In the genomic region with DNA sequence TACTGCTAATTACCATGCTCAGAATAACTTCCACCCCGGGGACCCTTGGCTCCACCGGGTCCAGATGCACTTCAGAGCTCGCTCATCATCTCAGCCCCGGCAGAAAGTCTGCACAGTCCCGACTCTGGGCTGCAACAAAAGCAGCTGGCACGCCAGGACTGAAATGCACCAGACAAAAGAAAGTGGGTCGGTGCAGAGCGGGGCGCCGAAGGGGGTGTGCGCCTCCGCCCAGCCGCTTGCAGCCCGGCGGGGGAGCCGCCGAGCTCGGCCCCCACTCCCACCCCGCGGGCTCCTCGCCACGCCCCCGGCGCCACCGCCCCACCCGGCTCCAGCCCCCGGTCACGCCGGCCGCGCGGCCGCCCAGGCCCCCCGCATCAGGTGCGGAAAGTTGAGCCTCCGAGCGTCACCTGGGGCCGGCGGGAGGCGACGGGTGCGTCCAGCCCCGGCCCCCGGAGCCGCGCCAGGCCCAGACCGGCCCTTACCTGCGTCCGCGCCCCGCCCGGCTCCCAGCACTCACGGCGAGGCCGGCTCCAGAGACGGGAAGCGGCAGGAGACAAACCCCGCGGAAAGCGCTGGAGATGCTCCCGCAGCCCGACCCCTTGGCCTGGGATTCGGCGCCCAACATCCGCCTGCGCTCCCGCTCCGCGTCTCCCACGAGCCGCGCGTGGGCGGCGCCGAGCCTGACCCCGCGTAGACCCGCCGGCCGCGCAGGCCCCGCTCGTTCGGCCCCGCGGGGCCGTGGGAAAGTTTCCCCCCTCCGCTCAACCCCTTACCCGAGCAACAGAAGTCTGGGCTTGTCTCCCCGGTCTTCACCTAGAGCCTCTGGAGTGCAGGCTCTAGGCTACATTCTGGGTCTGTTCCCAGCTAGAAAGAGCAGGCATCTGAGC, we compare ENCODE assay signal across 8 mouse cellular contexts. TPM values are rescaled to one million over a fixed set of nuclear protein-coding genes. Genes with fewer than 3 reads are reported as not detected.
DNase-seq lines count a peak whose midpoint lies in the region; ATAC-seq and TF ChIP-seq lines count a peak whose summit lies in the region.

No protein-coding gene starts in this region.

- H3K9ac ChIP-seq in embryonic facial prominence, embryonic 14.5 days (ENCODE audit: low read depth, low read length), result peak overlapping the region; percentile 91
- peak overlapping the region; percentile 73 for H3K9ac ChIP-seq in heart, postnatal 0 days (replicated peaks; ENCODE audit: low read depth, low read length)
- H3K9ac ChIP-seq in liver, embryonic 14.5 days (replicated peaks), result no peak overlapping the region
- peak overlapping the region; percentile 91 for H3K9ac ChIP-seq in neural tube, embryonic 11.5 days (ENCODE audit: low read length)

- WGBS in embryonic facial prominence, embryonic 14.5 days, result under 1% methylated on average over 31 of the region's 91 CpGs
- WGBS in heart, postnatal 0 days, result under 1% methylated on average over 65 of the region's 91 CpGs
- WGBS in liver, embryonic 14.5 days (ENCODE audit: insufficient replicate concordance), result under 1% methylated on average over 89 of the region's 91 CpGs
- under 1% methylated on average over 59 of the region's 91 CpGs for WGBS in neural tube, embryonic 11.5 days

- DNase-seq in spleen, postnatal 10 days (ENCODE audit: low spot score in 2 of 2), result peak; percentile 4 to 28
- no peak for DNase-seq in spleen, postnatal 36 days (ENCODE audit: low spot score in 2 of 2)
- peak; percentile 74 for DNase-seq in embryonic facial prominence, embryonic 14.5 days (ENCODE audit: low spot score)
- no peak for DNase-seq in heart, postnatal 0 days (ENCODE audit: low spot score)
- DNase-seq in kidney, postnatal 25 days, result peak; percentile 43 to 65
- no peak for DNase-seq in liver, embryonic 14.5 days (ENCODE audit: low read depth in 3 of 3, low spot score in 3 of 3)
- peak; percentile 65 for DNase-seq in neural tube, embryonic 11.5 days (ENCODE audit: low spot score)
- DNase-seq in thymus, postnatal 10 days (ENCODE audit: low spot score in 2 of 2), result peak; percentile 3 to 29

- peak overlapping the region; percentile 79 for H3K4me3 ChIP-seq in embryonic facial prominence, embryonic 14.5 days (ENCODE audit: low read depth, low read length)
- H3K4me3 ChIP-seq in heart, postnatal 0 days (ENCODE audit: low read depth, low read length), result peak overlapping the region; percentile 91
- H3K4me3 ChIP-seq in liver, embryonic 14.5 days (ENCODE audit: insufficient read depth in 1 of 2, low read depth in 2 of 2, low read length in 2 of 2), result peak overlapping the region; percentile 33 to 60
- peak overlapping the region; percentile 85 for H3K4me3 ChIP-seq in neural tube, embryonic 11.5 days (ENCODE audit: low read depth, low read length)

- H3K4me2 ChIP-seq in embryonic facial prominence, embryonic 14.5 days (ENCODE audit: low read depth, low read length), result peak overlapping the region; percentile 87
- peak overlapping the region; percentile 100 for H3K4me2 ChIP-seq in heart, postnatal 0 days (ENCODE audit: low read depth, low read length)
- H3K4me2 ChIP-seq in liver, embryonic 14.5 days (ENCODE audit: low read depth), result peak overlapping the region; percentile 67
- peak overlapping the region; percentile 83 for H3K4me2 ChIP-seq in neural tube, embryonic 11.5 days (ENCODE audit: low read depth)

- H3K27me3 ChIP-seq in embryonic facial prominence, embryonic 14.5 days (replicated peaks; ENCODE audit: control insufficient read depth, insufficient read depth, low read length), result no peaks in the 10 kb centered on the region; the same call in 1 of the 2 replicates
- peaks cover 9% of the 10 kb centered on the region; the same call in 1 of the 2 replicates for H3K27me3 ChIP-seq in heart, postnatal 0 days (ENCODE audit: control insufficient read depth, insufficient read depth, low read length)
- peaks cover 14% of the 10 kb centered on the region for H3K27me3 ChIP-seq in liver, embryonic 14.5 days (ENCODE audit: control insufficient read depth, insufficient read depth, low read length)
- no peaks in the 10 kb centered on the region for H3K27me3 ChIP-seq in neural tube, embryonic 11.5 days (ENCODE audit: control insufficient read depth, insufficient read depth, low read length)

- H3K4me1 ChIP-seq in embryonic facial prominence, embryonic 14.5 days (ENCODE audit: control insufficient read depth, insufficient read depth, low read length), result peaks cover 6% of the 10 kb centered on the region; the same call in 1 of the 2 replicates
- H3K4me1 ChIP-seq in heart, postnatal 0 days (ENCODE audit: control insufficient read depth, insufficient read depth), result 0 out of 2 replicates have a peak, but pooled peaks cover 7% of the 10 kb centered on the region
- H3K4me1 ChIP-seq in liver, embryonic 14.5 days (replicated peaks; ENCODE audit: control insufficient read depth in 2 of 2, insufficient read depth in 2 of 2, low read length in 1 of 2), result peaks cover 0 to 2% of the 10 kb centered on the region in 2 experiments; a peak in 1 of 4 replicates
- no peaks in the 10 kb centered on the region for H3K4me1 ChIP-seq in neural tube, embryonic 11.5 days (ENCODE audit: control insufficient read depth, insufficient read depth, low read length)

- ATAC-seq in embryonic facial prominence, embryonic 14.5 days (ENCODE audit: low read depth), result peak; percentile 92
- peak; percentile 67 for ATAC-seq in heart, postnatal 0 days (ENCODE audit: insufficient read depth, low read depth)
- ATAC-seq in liver, embryonic 14.5 days (ENCODE audit: insufficient read depth), result peak; percentile 64; the same call in 1 of the 2 replicates
- ATAC-seq in neural tube, embryonic 11.5 days (ENCODE audit: insufficient read depth, low FRiP score, low TSS enrichment), result peak; percentile 90

- no peaks in the 10 kb centered on the region for H3K9me3 ChIP-seq in embryonic facial prominence, embryonic 14.5 days (ENCODE audit: control insufficient read depth, low read length)
- no peaks in the 10 kb centered on the region for H3K9me3 ChIP-seq in heart, postnatal 0 days (replicated peaks; ENCODE audit: control insufficient read depth, low read length)
- no peaks in the 10 kb centered on the region for H3K9me3 ChIP-seq in liver, embryonic 14.5 days (ENCODE audit: control insufficient read depth, low read length)
- no peaks in the 10 kb centered on the region for H3K9me3 ChIP-seq in neural tube, embryonic 11.5 days (ENCODE audit: control insufficient read depth, low read length)

- no peak for TF ChIP-seq CTCF in heart, postnatal 0 days (IDR thresholded peaks at IDR 0.05; ENCODE audit: low read depth)
- TF ChIP-seq CTCF in liver, embryonic 14.5 days (IDR thresholded peaks at IDR 0.05; ENCODE audit: low read depth), result no peak

- no peak for TF ChIP-seq EP300 in heart, postnatal 0 days (IDR thresholded peaks at IDR 0.05; ENCODE audit: low read depth)
- no peak for TF ChIP-seq EP300 in liver, embryonic 14.5 days (IDR thresholded peaks at IDR 0.05; ENCODE audit: low read depth)

- H3K27ac ChIP-seq in embryonic facial prominence, embryonic 14.5 days (replicated peaks; ENCODE audit: low read depth, low read length), result peak overlapping the region; percentile 77; the same call in 1 of the 2 replicates
- no peak overlapping the region for H3K27ac ChIP-seq in heart, postnatal 0 days (ENCODE audit: low read depth)
- no peak overlapping the region for H3K27ac ChIP-seq in liver, embryonic 14.5 days
- peak overlapping the region; percentile 27; the same call in 1 of the 2 replicates for H3K27ac ChIP-seq in neural tube, embryonic 11.5 days (ENCODE audit: low read depth, low read length)

- 0 out of 2 replicates have a peak, but pooled peaks cover 3% of the 10 kb centered on the region for H3K36me3 ChIP-seq in embryonic facial prominence, embryonic 14.5 days (ENCODE audit: control insufficient read depth, insufficient read depth, low read length)
- no peaks in the 10 kb centered on the region for H3K36me3 ChIP-seq in heart, postnatal 0 days (replicated peaks; ENCODE audit: control insufficient read depth, insufficient read depth, low read length)
- no peaks in the 10 kb centered on the region for H3K36me3 ChIP-seq in liver, embryonic 14.5 days (replicated peaks; ENCODE audit: control insufficient read depth, insufficient read depth, low read depth)
- no peaks in the 10 kb centered on the region for H3K36me3 ChIP-seq in neural tube, embryonic 11.5 days (ENCODE audit: control insufficient read depth, insufficient read depth, low read length)

RNA-seq across cellular contexts. Expression of a gene that starts 0.6 kb away (rescaled TPM):
- 6.1 and 8.6 TPM in 2 replicates for polyA plus RNA-seq in embryonic facial prominence, embryonic 14.5 days (2014; fragmentation: Nextera tagmentation; extraction: Ambion mirVana)
- 0.31 and 2.1 TPM in 2 replicates for total RNA-seq in heart, postnatal 0 days (2014; rRNA removed; ENCODE audit: low replicate concordance)
- 0.96 and 1.2 TPM in 2 replicates for polyA plus RNA-seq in heart, postnatal 0 days (2015; fragmentation: Nextera tagmentation; extraction: Ambion mirVana)
- 0.22 and 0.35 TPM in 2 replicates for polyA plus RNA-seq in liver, embryonic 14.5 days (2012; rRNA removed)
- polyA plus RNA-seq in liver, embryonic 14.5 days (2014; fragmentation: Nextera tagmentation; extraction: Ambion mirVana), result 0.39 and 0.76 TPM in 2 replicates
- 7.0 and 9.4 TPM in 2 replicates for polyA plus RNA-seq in neural tube, embryonic 11.5 days (2014; fragmentation: Nextera tagmentation; extraction: Ambion mirVana)

Comparison
In these comparisons a context has a peak if more than half of its experiments do, and no peak if none do; other contexts are left out.
1. DNase-seq: peak in spleen, postnatal 10 days (2 of 2), embryonic facial prominence, embryonic 14.5 days (single experiment), kidney, postnatal 25 days (2 of 2), neural tube, embryonic 11.5 days (single experiment) and thymus, postnatal 10 days (2 of 2); none in spleen, postnatal 36 days (0 of 2), heart, postnatal 0 days (single experiment) and liver, embryonic 14.5 days (0 of 3).
2. H3K27ac ChIP-seq: peak in embryonic facial prominence, embryonic 14.5 days (single experiment) and neural tube, embryonic 11.5 days (single experiment); none in heart, postnatal 0 days (single experiment) and liver, embryonic 14.5 days (single experiment).
3. Peak in every context shown above with its lines, with median percentiles within 50 percentile points of each other: ATAC-seq, H3K4me2 ChIP-seq and H3K4me3 ChIP-seq.